37 mouse cellular contexts compared by ENCODE assay signal in the genomic region with DNA sequence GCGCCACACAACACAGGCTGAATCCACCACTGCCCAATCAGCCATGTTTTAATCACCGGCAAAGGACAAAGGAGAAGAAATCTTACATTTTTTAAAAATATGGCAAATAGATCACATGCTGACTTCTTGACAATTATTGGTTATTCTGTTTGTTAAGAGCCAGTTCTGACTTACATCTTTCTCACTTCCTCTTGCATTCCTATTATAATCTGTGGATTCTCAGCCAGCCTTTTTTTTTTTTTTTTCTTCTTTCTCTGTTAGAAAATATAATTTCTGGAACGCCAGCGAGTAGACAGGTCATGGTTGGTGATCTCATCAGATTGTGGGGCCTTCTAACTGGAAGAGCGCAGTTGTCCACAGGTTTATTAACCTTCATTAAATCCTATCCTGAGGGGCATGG. TPM values are rescaled to one million over a fixed set of nuclear protein-coding genes. Genes with fewer than 3 reads are reported as not detected.
"Had no signal": no experiment of that assay in that cellular context is flagged by ENCODE, and none has a peak within 500 bp of the region (broad histone marks: within the 10 kb centered on the region; RNA-seq: fewer than 3 reads in every experiment).

No protein-coding gene starts in this region.

- DNase-seq: left cerebral cortex, postnatal 4 days; liver; liver, embryonic 13.5 days; liver, postnatal 0 days; lung, adult 18-20 months; lung, adult 2 months; lung, embryonic 14.5 days; lung, postnatal 10 days; lung, postnatal 14 days; lung, postnatal 36 days; lung, postnatal 4 days; midbrain, embryonic 14.5 days had no signal

- H3K4me1 ChIP-seq: liver, embryonic 12.5 days; midbrain, embryonic 15.5 days had no signal

- H3K9me3 ChIP-seq: limb, embryonic 10.5 days; limb, embryonic 12.5 days; limb, embryonic 13.5 days; limb, embryonic 15.5 days; liver, embryonic 12.5 days; liver, embryonic 13.5 days; liver, embryonic 15.5 days; lung, embryonic 15.5 days; megakaryocyte, embryonic 14.5 days; midbrain, embryonic 10.5 days; midbrain, embryonic 12.5 days; midbrain, embryonic 13.5 days; midbrain, embryonic 15.5 days had no signal

- H3K9ac ChIP-seq: limb, embryonic 12.5 days; limb, embryonic 13.5 days; limb, embryonic 15.5 days; liver, embryonic 12.5 days; liver, embryonic 13.5 days; liver, embryonic 14.5 days; liver, embryonic 15.5 days; liver, postnatal 0 days; lung, embryonic 14.5 days; lung, embryonic 15.5 days; midbrain, embryonic 12.5 days; midbrain, embryonic 13.5 days; midbrain, embryonic 15.5 days had no signal

- H3K27me3 ChIP-seq: limb, embryonic 12.5 days; limb, embryonic 13.5 days; limb, embryonic 15.5 days; liver, embryonic 12.5 days; liver, embryonic 13.5 days; liver, embryonic 15.5 days; lung, embryonic 15.5 days; megakaryocyte, embryonic 14.5 days; midbrain, embryonic 12.5 days; midbrain, embryonic 13.5 days; midbrain, embryonic 15.5 days had no signal

- H3K4me3 ChIP-seq: limb, embryonic 10.5 days; limb, embryonic 12.5 days; limb, embryonic 13.5 days; limb, embryonic 15.5 days; liver, embryonic 12.5 days; liver, embryonic 13.5 days; liver, embryonic 15.5 days; lung, embryonic 15.5 days; megakaryocyte, embryonic 14.5 days; midbrain, embryonic 10.5 days; midbrain, embryonic 12.5 days; midbrain, embryonic 13.5 days; midbrain, embryonic 15.5 days; myocyte had no signal

- H3K27ac ChIP-seq: limb, embryonic 10.5 days; limb, embryonic 12.5 days; limb, embryonic 13.5 days; limb, embryonic 15.5 days; liver, embryonic 12.5 days; liver, embryonic 13.5 days; liver, embryonic 14.5 days; liver, embryonic 15.5 days; lung, embryonic 15.5 days; macrophage; midbrain, embryonic 10.5 days; midbrain, embryonic 12.5 days; midbrain, embryonic 13.5 days; midbrain, embryonic 15.5 days had no signal

- H3K4me2 ChIP-seq: limb, embryonic 12.5 days; limb, embryonic 13.5 days; limb, embryonic 15.5 days; liver, embryonic 11.5 days; liver, embryonic 12.5 days; liver, embryonic 13.5 days; liver, embryonic 15.5 days; lung, embryonic 14.5 days; lung, embryonic 15.5 days; midbrain, embryonic 11.5 days; midbrain, embryonic 12.5 days; midbrain, embryonic 13.5 days; midbrain, embryonic 15.5 days had no signal

RNA-seq across cellular contexts. Expression of a gene that starts 36.3 kb away (rescaled TPM):
- total RNA-seq: liver, adult 2 months; megakaryocyte, adult 5-6 weeks; megakaryocyte-erythroid progenitor cell, adult 5-6 weeks; monocyte, adult 5-6 weeks had no signal
- polyA plus RNA-seq: limb, embryonic 10.5 days; limb, embryonic 13.5 days; liver, adult 2 months; liver, embryonic 11.5 days; liver, embryonic 12.5 days; liver, embryonic 13.5 days; liver, embryonic 15.5 days; liver, embryonic 16.5 days; liver, postnatal 0 days; lung, embryonic 14.5 days; lung, embryonic 15.5 days; lung, embryonic 16.5 days; lung, postnatal 0 days; macrophage; neural tube, embryonic 11.5 days had no signal
